In genomic region chr5:103622321-103622720, GRCm38 (mm10) we compare ENCODE assay signal across 32 mouse cellular contexts. TPM values are rescaled to one million over a fixed set of nuclear protein-coding genes. Genes with fewer than 3 reads are reported as not detected.
A peak's percentile ranks its signal among the peaks of the same experiment; 100 is the strongest.
DNase-seq lines count a peak whose midpoint lies in the region; ATAC-seq and TF ChIP-seq lines count a peak whose summit lies in the region.
"Had no signal": no experiment of that assay in that cellular context is flagged by ENCODE, and none has a peak within 500 bp of the region (broad histone marks: within the 10 kb centered on the region; RNA-seq: fewer than 3 reads in every experiment).

No protein-coding gene starts in this region.

- no peak for DNase-seq in heart, postnatal 0 days (ENCODE audit: low spot score)
- no peak for DNase-seq in heart, adult 18-20 months
- no peak for DNase-seq in lung, adult 2 months
- peak; percentile 24 for DNase-seq in brain, embryonic 14.5 days (ENCODE audit: low read depth)
- peak; percentile 56 for DNase-seq in lung, postnatal 36 days
- DNase-seq in spleen, postnatal 14 days (ENCODE audit: low spot score in 2 of 2): no peak
- DNase-seq: adrenal gland, postnatal 10 days; adrenal gland, postnatal 36 days; B cell, adult 2 months; cerebellum, adult 11 months; cerebellum, adult 8-10 months; cerebellum, postnatal 14 days; gastrocnemius, postnatal 10 days; gastrocnemius, postnatal 36 days; heart, postnatal 10 days; heart, postnatal 36 days had no signal

- H3K4me3 ChIP-seq in heart, postnatal 0 days (ENCODE audit: low read depth, low read length): no peak overlapping the region
- no peak overlapping the region for H3K4me3 ChIP-seq in lung, embryonic 15.5 days
- no peak overlapping the region for H3K4me3 ChIP-seq in lung, adult 2 months (replicated peaks; ENCODE audit: extremely low read depth, low read depth, low read length)
- H3K4me3 ChIP-seq: forebrain, embryonic 10.5 days; forebrain, embryonic 13.5 days; hindbrain, embryonic 10.5 days; hindbrain, embryonic 13.5 days had no signal

- TF ChIP-seq EP300 in heart, postnatal 0 days (IDR thresholded peaks at IDR 0.05; ENCODE audit: low read depth): no peak

- WGBS in heart, postnatal 0 days: 62% methylated on average over 5 of the region's 5 CpGs
- 57% methylated on average over 5 of the region's 5 CpGs for WGBS in lung, embryonic 15.5 days
- 38% methylated on average over 5 of the region's 5 CpGs for WGBS in lung, adult 2 months

- H3K4me1 ChIP-seq in heart, postnatal 0 days (ENCODE audit: control insufficient read depth, insufficient read depth): peaks cover 15% of the 10 kb centered on the region; the same call in 1 of the 2 replicates
- peaks cover 46% of the 10 kb centered on the region for H3K4me1 ChIP-seq in lung, embryonic 15.5 days
- H3K4me1 ChIP-seq in lung, adult 2 months (ENCODE audit: control insufficient read depth, insufficient read depth, low read length): peaks cover 25% of the 10 kb centered on the region
- H3K4me1 ChIP-seq: hindbrain, embryonic 13.5 days had no signal

- H3K9ac ChIP-seq in heart, postnatal 0 days (replicated peaks; ENCODE audit: low read depth, low read length): no peak overlapping the region
- no peak overlapping the region for H3K9ac ChIP-seq in lung, embryonic 15.5 days
- H3K9ac ChIP-seq: forebrain, embryonic 13.5 days; hindbrain, embryonic 13.5 days had no signal

- TF ChIP-seq POLR2A in lung, adult 2 months (IDR thresholded peaks at IDR 0.05; ENCODE audit: borderline replicate concordance, extremely low read depth, low read depth, low read length): no peak
- TF ChIP-seq POLR2A in brain, embryonic 14.5 days (IDR thresholded peaks at IDR 0.05; ENCODE audit: borderline replicate concordance, extremely low read depth, insufficient read depth, insufficient read length, poor library complexity, severe bottlenecking): no peak

- no peaks in the 10 kb centered on the region for H3K27me3 ChIP-seq in heart, postnatal 0 days (ENCODE audit: control insufficient read depth, insufficient read depth, low read length)
- H3K27me3 ChIP-seq in lung, embryonic 15.5 days: no peaks in the 10 kb centered on the region
- H3K27me3 ChIP-seq: CH12.LX; forebrain, embryonic 13.5 days; hindbrain, embryonic 13.5 days; Patski had no signal

- H3K27ac ChIP-seq in heart, postnatal 0 days (ENCODE audit: low read depth): peak overlapping the region; percentile 17; the same call in 1 of the 2 replicates
- H3K27ac ChIP-seq in lung, embryonic 15.5 days: peak overlapping the region; percentile 27; the same call in 1 of the 2 replicates
- H3K27ac ChIP-seq: forebrain, embryonic 10.5 days; forebrain, embryonic 13.5 days; hindbrain, embryonic 10.5 days; hindbrain, embryonic 13.5 days had no signal

- H3K4me2 ChIP-seq in heart, postnatal 0 days (ENCODE audit: low read depth, low read length): no peak overlapping the region
- no peak overlapping the region for H3K4me2 ChIP-seq in lung, embryonic 15.5 days
- H3K4me2 ChIP-seq: forebrain, embryonic 13.5 days; heart, embryonic 11.5 days; hindbrain, embryonic 13.5 days had no signal

- no peaks in the 10 kb centered on the region; the same call in 1 of the 2 replicates for H3K36me3 ChIP-seq in heart, postnatal 0 days (replicated peaks; ENCODE audit: control insufficient read depth, insufficient read depth, low read length)
- H3K36me3 ChIP-seq in lung, embryonic 15.5 days: no peaks in the 10 kb centered on the region
- H3K36me3 ChIP-seq: forebrain, embryonic 10.5 days; G1E; hindbrain, embryonic 10.5 days; hindbrain, embryonic 13.5 days had no signal

- TF ChIP-seq CTCF in heart, postnatal 0 days (IDR thresholded peaks at IDR 0.05; ENCODE audit: low read depth): no peak
- TF ChIP-seq CTCF in lung, adult 2 months (IDR thresholded peaks at IDR 0.05; ENCODE audit: insufficient read depth, low read length): no peak
- no peak for TF ChIP-seq CTCF in brain, embryonic 14.5 days (IDR thresholded peaks at IDR 0.05; ENCODE audit: borderline replicate concordance, extremely low read depth, insufficient read depth, insufficient read length)

- no peaks in the 10 kb centered on the region for H3K9me3 ChIP-seq in heart, postnatal 0 days (replicated peaks; ENCODE audit: control insufficient read depth, low read length)
- no peaks in the 10 kb centered on the region for H3K9me3 ChIP-seq in lung, embryonic 15.5 days
- H3K9me3 ChIP-seq: forebrain, embryonic 10.5 days; forebrain, embryonic 13.5 days; hindbrain, embryonic 10.5 days; hindbrain, embryonic 13.5 days had no signal

- ATAC-seq in heart, postnatal 0 days (ENCODE audit: insufficient read depth, low read depth): no peak
- ATAC-seq in lung, embryonic 15.5 days (ENCODE audit: borderline replicate concordance, extremely low read depth, low FRiP score, low TSS enrichment): no peak
- ATAC-seq: forebrain, embryonic 13.5 days; forebrain, embryonic 16.5 days; hindbrain, embryonic 16.5 days; Patski had no signal

RNA-seq across cellular contexts. Expression of gene Slc10a6, which starts 6.9 kb away (rescaled TPM):
- 9.6 and 14.9 TPM in 2 replicates for total RNA-seq in heart, postnatal 0 days (2014; rRNA removed; ENCODE audit: low replicate concordance)
- polyA plus RNA-seq in heart, postnatal 0 days (2015; fragmentation: Nextera tagmentation; extraction: Ambion mirVana): 1.2 and 1.7 TPM in 2 replicates
- total RNA-seq in heart, adult 18-20 months (2021): 10 to 100 TPM in 1 of 2 experiments, 1 to 10 TPM in 1; 8.2 to 10.1 TPM
- 1.3 and 1.5 TPM in 2 replicates for polyA plus RNA-seq in lung, embryonic 15.5 days (2015; fragmentation: Nextera tagmentation; extraction: Ambion mirVana)
- 18.7 and 20.6 TPM in 2 replicates for polyA plus RNA-seq in lung, adult 2 months (2012; rRNA removed)
- polyA plus RNA-seq in brain, embryonic 14.5 days (2012; rRNA removed): 0.19 and 0.25 TPM in 2 replicates
- total RNA-seq: CH12.LX; granulocyte monocyte progenitor cell, adult 5-6 weeks had no signal
- polyA plus RNA-seq: embryonic facial prominence, embryonic 11.5 days; forebrain, embryonic 10.5 days; forebrain, embryonic 13.5 days; forebrain, embryonic 16.5 days; G1E; Patski had no signal

RNA-seq across cellular contexts. Expression of gene 1700016H13Rik, which starts 33.5 kb away (rescaled TPM):
- total RNA-seq in heart, postnatal 0 days (2014; rRNA removed; ENCODE audit: low replicate concordance): not detected in 2 replicates
- 0.21 and 0.33 TPM in 2 replicates for polyA plus RNA-seq in heart, postnatal 0 days (2015; fragmentation: Nextera tagmentation; extraction: Ambion mirVana)
- not detected for total RNA-seq in heart, adult 18-20 months (2021)
- 0.39 and 0.51 TPM in 2 replicates for polyA plus RNA-seq in lung, embryonic 15.5 days (2015; fragmentation: Nextera tagmentation; extraction: Ambion mirVana)
- polyA plus RNA-seq in lung, adult 2 months (2012; rRNA removed): 0.16 and 0.21 TPM in 2 replicates
- 0.18 and 0.24 TPM in 2 replicates for polyA plus RNA-seq in brain, embryonic 14.5 days (2012; rRNA removed)
- total RNA-seq: adrenal gland, adult 18-20 months; adrenal gland, postnatal 10 days; adrenal gland, postnatal 36 days; CH12.LX; G1E; heart, adult 8-10 months; heart, postnatal 10 days; heart, postnatal 36 days had no signal
- polyA plus RNA-seq: embryonic facial prominence, embryonic 14.5 days; G1E; heart, embryonic 11.5 days; Patski had no signal

Comparison
In these comparisons a context has a peak if more than half of its experiments do, and no peak if none do; other contexts are left out.
1. DNase-seq: peak in brain, embryonic 14.5 days (single experiment) and lung, postnatal 36 days (single experiment); none in heart, postnatal 0 days (single experiment), heart, adult 18-20 months (0 of 2), lung, adult 2 months (single experiment) and spleen, postnatal 14 days (0 of 2).